Mouse (Mus musculus): ENCODE measurements around the gene Gnb5. TPM values are rescaled to one million over a fixed set of nuclear protein-coding genes. Genes with fewer than 3 reads are reported as not detected.
"Not testable (repeated sequence)": the region's sequence is repeated elsewhere in the genome, so short reads cannot be mapped to it uniquely, and the experiment has no call there.

The Gnb5 gene
- total RNA-seq, 2 experiments from 2014 or later = 105 to 110 TPM

DNA sequence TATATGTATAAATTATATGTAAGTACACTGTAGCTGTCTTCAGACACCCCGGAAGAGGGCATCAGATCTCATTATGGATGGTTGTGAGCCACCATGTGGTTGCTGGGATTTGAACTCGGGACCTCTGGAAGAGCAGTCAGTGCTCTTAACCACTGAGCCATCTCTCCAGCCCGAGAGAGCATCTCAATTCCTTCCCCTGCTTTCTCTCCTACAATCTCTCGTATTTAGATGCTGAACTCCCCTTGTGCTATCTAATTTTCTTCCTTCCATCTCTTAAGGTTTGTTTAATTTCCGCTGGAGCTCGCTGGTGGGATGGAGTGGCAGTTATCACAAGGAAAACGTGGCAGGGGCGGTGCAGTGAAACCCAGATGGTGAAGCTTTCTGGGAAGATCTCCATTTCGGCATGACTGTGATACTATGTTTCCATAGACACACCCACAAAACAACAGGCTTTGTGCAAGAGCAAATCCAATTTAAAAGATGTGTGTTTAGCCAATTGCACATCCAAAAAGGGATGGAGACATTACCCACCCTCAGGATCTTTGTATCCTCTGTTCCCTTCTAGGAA, 51.1 kb downstream of the Gnb5 start:
- DNase-seq (ENCODE audit: low spot score in 2 of 2) = no peak

DNA sequence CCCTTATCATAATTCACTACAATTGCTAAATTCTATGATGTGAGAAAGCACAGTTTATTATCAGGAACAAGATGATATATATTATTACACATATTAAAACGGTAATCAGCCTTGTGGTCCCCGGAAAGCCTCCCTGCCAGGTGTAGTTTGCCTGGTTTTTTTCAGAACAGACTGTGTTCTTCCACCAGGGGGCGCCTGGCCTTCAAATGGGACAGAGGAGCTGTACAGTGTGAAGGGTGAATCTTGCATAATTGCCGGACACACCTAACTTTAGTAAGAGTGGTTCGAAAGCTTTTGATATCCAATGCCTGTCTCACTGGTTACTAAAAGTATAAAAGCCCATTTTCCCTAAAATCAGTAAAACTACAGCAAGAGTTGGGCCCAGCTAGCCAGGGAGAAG, 55.6 kb downstream of the Gnb5 start:
- DNase-seq (ENCODE audit: low spot score in 2 of 2) = peak; percentile 72 to 76

DNA sequence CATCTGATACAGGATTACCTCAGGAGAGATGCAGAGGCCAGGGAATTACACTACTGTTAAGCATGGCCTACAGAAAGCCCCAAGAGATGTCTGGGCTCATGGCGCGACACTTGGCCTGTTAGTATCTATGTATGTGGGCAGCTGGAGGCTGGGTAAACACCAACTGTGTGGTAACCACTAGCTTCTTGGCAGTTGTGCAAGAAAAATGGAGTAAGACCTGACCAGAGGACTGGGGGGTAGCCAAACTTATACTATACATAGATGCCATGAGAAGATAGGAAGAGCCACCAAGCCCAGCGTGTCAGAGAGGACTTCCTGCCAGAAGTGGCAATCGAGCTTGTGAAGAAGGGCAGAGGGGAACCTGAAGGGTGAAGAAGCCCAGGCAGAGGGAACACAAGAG, 56.1 kb downstream of the Gnb5 start:
- no peak for DNase-seq (ENCODE audit: low spot score in 2 of 2)

DNA sequence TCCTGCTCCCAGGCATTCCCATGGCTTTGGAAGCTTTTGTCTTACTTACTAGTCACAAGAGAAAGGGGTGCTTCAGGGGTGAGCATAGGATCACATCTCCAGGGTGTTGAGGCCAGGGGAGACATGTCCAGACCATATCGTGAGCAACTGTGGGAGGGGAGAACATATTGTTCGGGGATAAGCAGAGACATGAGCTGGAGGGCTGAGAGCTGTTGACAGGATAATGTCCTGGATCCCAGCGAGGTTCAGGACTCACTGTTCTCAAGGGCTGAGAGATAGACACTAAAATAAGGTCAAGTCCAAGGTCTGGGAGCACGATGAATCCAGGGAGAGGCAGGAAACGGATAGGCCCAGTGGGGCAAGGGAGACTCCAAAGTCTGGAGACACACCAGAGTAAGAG, 56.9 kb downstream of the Gnb5 start:
- DNase-seq (ENCODE audit: low spot score in 2 of 2) = no peak

DNA sequence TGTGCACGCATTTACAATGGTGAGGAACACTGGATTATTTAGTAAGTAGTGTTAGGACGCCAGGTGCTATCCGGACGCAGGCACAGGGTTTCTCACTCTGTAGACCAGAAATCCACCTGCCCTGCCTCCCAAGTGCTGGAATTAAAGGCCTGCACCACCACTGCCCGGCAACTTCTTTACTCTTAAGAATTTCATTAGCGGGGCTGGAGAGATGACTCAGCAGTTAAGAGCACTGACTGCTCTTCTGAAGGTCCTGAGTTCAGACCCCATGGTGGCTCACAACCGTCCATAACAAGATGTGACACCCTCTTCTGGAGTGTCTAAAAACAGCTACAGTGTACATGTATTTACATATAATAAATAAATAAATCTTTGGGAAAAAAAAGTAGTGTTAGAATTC, 57.6 kb downstream of the Gnb5 start:
- not testable (repeated sequence) for DNase-seq (ENCODE audit: low spot score in 2 of 2)

DNA sequence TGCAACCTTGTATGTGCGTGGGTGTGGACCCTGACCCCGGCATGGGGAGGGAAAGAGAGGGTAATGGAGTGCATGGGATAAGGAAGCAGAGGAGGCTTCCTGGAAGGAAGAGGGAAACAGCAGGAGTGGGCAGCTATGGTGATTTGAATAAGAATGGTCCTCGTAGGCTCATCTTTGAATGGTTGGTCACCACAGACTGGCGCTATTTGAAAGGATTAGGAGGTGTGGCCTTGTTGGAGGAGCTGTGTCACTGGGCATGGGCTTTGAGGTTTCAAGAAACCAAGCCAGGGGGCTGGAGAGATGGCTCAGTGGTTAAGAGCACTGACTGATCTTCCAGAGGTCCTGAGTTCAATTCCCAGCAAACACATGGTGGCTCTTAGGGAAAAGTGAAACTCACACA, 59.1 kb downstream of the Gnb5 start:
- no peak for DNase-seq (ENCODE audit: low spot score in 2 of 2)

DNA sequence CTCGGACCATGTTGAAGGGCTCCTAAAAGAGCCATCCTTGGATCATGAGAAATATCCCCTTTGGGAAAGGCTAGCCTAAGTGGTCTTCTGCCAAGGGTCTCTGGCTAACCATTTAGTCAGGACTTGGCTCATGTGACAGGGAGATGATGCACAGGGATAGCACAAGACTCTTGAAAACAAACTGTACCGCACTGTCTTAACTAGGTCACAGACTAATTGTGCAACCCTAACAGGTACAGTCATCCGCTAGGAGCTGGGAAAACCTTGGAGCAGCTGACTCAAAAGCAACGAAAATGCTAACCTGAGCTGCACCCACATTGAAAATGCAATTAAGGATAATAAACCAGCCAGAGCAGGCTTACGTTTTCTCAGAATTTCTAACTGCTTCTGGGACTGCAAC, 60.1 kb downstream of the Gnb5 start:
- DNase-seq (ENCODE audit: low spot score in 2 of 2) = no peak

DNA sequence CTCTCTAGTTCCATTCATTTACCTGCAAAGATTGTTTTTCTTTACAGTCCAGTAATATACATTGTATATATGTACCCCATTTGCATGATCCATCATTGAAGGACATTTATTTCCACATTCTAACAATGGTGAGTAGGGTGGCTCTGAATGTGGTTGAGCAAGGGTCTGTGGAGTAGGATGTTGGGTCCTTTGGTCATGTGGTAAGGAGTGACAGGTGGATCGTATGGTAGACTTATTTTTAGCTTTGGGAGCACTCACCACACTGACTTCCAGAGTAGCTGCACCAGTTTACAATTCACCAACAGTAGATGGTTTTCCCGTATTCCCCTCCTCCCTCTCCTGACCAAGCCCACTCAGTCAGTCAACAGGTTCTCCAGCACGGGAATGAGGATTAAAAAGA, 62.7 kb downstream of the Gnb5 start:
- DNase-seq (ENCODE audit: low spot score in 2 of 2) = no peak

DNA sequence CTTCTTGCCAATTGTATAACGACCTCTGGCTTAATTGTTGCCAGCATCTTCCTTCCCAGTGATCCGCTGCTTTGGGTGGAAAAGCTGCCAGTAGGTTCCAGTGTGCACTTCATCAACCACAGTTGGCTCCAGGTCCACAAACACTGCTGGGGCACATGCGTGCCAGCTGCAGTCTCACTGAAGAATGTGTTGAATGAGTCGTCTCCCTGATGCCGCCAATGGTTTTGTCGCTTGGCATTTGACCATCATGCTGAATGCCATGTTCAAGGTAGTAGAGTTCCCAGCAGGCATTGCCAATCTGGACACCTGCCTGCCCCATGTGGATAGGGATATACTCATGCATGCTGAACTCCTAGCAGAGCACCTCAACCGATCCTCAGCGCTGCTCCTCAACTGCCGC, 69.5 kb downstream of the Gnb5 start:
- no peak for DNase-seq (ENCODE audit: low spot score in 2 of 2)

DNA sequence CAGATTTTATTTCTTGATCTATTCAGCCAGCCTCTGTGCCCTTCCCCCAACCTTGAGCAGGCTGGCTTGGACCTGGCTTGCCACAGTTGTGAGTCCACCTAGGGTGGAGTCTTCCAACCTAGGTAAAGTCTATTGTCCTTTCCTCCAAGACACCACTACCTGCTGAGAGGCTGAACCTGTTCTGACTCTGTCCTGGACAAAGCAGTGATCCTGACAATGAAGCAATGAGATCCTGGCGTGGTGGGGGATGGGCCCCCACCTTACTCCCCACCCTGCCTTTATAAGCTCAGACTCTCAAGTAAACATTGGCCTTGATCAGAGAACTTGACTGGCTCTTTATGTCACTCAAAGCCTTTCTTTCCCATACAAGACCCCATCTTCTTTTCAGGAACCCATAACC, 70.3 kb downstream of the Gnb5 start:
- DNase-seq (ENCODE audit: low spot score in 2 of 2) = no peak

DNA sequence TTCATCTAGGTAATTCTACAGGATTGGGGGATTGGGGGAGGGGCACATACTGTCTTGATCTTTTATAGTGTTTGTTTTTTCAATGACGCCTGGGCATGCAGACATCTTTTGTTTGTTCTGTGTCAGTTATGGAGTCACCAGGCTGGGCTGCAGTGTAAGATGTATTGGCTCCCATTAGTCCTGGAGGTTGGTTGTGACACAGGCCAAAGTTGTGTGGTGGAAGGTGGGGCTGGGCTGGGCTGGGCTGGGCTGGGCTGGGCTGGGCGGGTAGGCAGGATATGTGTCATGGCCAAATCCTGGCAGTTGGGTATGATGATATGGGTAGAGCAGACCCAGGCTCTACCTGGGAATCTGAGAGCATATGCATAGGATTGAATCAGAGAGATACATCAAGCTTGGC, 72.7 kb downstream of the Gnb5 start:
- DNase-seq (ENCODE audit: low spot score in 2 of 2) = no peak

DNA sequence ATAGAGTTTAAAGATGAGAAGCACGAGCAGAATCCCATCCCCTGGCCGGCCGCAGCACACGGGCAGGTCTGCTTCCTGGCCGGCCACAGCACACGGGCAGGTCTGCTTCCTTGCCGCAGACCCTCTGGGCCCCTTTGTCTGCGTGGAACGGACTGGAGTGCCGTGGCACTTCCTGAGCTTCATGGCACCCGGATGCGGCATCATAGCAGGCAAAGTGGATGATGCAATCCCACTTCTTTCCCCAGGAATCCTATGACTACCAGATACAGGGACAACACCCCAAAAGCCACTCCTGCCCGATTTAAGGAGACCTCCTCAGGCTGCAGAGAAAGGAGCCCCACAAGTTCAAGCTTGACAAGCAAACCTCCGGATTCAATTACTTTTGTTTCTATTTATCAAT, 76.7 kb downstream of the Gnb5 start:
- DNase-seq (ENCODE audit: low spot score in 2 of 2) = no peak

DNA sequence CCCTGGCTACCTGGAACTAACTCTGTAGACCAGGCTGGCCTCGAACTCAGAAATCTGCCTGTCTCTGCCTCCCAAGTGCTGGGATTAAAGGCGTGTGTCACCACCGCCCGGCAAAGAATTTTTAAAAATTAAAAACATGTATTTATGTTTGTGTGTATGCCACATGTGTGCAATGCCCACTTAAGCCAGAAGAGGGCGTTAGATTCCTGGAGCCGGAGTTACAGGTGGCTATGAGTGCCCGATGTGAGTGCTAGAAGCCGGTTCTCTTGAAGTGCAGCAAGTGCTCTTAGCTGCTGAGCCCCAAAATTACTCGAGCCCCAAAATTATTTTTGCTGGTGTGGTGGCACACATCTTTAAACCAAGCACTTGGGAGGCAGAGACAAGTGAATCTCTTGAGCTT, 77.7 kb downstream of the Gnb5 start:
- DNase-seq (ENCODE audit: low spot score in 2 of 2) = no peak

DNA sequence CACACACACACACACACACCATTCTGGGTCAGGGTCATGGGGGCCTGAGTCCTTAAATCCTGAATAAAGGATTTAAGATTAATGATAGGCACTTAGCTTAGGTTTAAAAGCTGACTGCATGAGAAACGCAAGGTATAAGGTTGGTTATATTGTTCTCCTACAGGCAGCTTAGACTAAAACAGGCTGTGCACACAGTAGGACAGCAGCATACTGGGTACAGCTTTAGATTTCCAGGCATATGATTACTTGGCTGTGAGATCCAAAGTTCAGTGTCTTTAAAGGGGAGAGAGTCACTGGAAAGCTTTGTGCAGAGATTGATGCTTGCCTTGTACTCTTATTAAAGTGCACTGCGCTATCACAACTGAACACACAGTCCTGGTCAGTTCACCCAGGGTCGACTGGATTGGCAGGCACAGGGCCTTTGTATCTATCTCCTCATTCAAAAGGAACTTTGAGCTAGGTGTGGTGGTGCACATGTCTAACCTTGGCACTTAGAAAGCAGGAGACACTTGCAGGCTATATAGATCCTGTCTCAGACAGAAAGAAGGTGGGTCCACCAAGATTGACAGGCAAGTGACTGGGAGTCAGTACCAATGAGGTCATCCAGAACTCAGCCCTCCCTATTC, 78.4 kb downstream of the Gnb5 start:
- DNase-seq (ENCODE audit: low spot score in 2 of 2) = no peak

DNA sequence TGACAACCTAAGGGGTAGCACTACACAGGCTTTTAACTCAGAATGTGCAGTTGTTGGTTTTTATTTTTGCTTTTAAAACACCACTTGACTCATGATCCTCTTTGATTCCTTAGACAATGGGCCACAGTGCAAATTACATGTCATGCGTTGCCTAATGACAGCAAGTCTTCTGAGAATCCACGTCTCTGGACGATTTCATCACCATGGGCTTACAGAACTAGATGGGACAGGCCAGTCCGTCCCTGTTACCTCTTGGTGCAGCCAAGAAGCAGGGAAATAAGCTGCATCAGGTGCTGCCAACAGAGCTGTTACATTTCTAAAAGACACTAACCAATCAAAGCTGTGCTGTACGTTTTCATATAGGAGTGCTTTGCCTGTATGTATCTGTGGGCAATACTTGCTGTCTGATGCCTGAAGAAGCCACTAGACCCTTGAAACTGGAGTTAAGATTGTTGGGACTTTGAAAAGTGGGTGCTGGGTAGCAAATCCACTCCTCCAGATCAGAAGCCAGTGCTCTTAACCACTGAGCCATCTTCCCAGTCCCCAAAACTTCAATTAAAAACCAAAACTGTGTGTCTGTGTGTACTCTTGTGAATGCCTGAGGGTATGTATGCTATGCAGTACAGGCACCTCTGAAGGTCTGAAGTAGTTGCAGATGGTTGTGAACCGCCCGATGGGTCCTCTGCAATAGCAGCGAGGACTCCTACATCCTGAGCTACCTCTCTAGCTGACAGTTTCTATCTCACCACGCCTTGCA, 79.3 kb downstream of the Gnb5 start:
- no peak for DNase-seq (ENCODE audit: low spot score in 2 of 2)

DNA sequence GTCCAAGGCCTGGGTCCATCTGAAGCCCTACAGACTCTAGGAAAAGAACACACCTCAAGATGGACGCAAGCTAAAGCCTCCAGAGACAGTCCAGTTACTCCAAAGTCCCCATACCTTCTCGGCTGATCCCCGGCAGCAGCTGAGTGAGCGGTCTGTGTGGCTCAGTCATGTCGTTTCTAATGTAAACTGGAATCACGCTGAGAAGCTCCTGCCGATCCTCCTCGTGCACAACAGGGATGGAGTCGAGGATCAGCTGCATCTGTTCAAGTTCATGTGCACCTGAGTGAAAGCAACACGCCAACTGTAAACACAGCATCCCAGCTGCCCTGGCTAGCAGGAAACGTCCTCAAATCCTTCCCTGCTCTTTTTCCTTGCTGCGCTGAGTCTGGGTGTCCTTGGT, 87.2 kb downstream of the Gnb5 start:
- DNase-seq (ENCODE audit: low spot score in 2 of 2) = no peak

Other genes with a start within 250 kb of the Gnb5 start
- 100 to 1,000 TPM; 200 to 212 TPM for gene Myo5a, start 235.3 kb upstream of the Gnb5 start, total RNA-seq (2021)
- under 1 TPM; 0.29 to 0.80 TPM for gene Myo5c, start 74.3 kb upstream of the Gnb5 start, total RNA-seq (2021)
- not detected for gene Bcl2l10, start 41.5 kb downstream of the Gnb5 start, total RNA-seq (2021)
- gene Mapk6, start 103.7 kb downstream of the Gnb5 start, total RNA-seq (2021) = 10 to 100 TPM; 55.7 to 57.8 TPM
- 10 to 100 TPM; 27.9 to 29.7 TPM for gene Leo1, start 135.2 kb downstream of the Gnb5 start, total RNA-seq (2021)

Measured in layer of hippocampus, postnatal 10 days (tissue).